Mouse (Mus musculus) embryonic facial prominence, embryonic 14.5 days (tissue): ENCODE results near the gene Galr3. TPM values are rescaled to one million over a fixed set of nuclear protein-coding genes. Genes with fewer than 3 reads are reported as not detected.

Experiments used
- ATAC-seq: fragments of 200-750 bp; cut with Nextera tagmentation; 2 replicates; pipeline ENCODE4 v1.8.0; 2017; ENCODE audit warnings: low read depth, moderate number of reproducible peaks, moderate TSS enrichment
- DNase-seq: peaks from one replicate; pipeline ENCODE4 v3.0.0-alpha.2; 2015; ENCODE audit warnings: low spot score
- H3K27ac ChIP-seq: fragments of 300-500 bp; sonication (generic); replicated peaks from 2 replicates; pipeline ENCODE4 v1.5.1; 2014; ENCODE audit warnings: low read depth, mild to moderate bottlenecking, low read length, moderate library complexity
- H3K27me3 ChIP-seq: fragments of 300-500 bp; sonication (generic); replicated peaks from 2 replicates; pipeline ENCODE4 v1.6.1; 2014; ENCODE audit warnings: low read length; ENCODE audit not compliant: control insufficient read depth, insufficient read depth
- H3K36me3 ChIP-seq: fragments of 300-500 bp; sonication (generic); 2 replicates; pipeline ENCODE4 v1.6.1; 2014; ENCODE audit warnings: low read length, mixed read lengths; ENCODE audit not compliant: control insufficient read depth, insufficient read depth
- H3K4me1 ChIP-seq: fragments of 300-500 bp; sonication (generic); 2 replicates; pipeline ENCODE4 v1.6.1; 2014; ENCODE audit warnings: antibody characterized with exemption, low read length; ENCODE audit not compliant: control insufficient read depth, insufficient read depth
- H3K4me2 ChIP-seq: fragments of 300-500 bp; sonication (generic); 2 replicates; pipeline ENCODE4 v1.6.1; 2014; ENCODE audit warnings: low read depth, mild to moderate bottlenecking, low read length, moderate library complexity, mixed read lengths
- H3K4me3 ChIP-seq: fragments of 300-500 bp; sonication (generic); 2 replicates; pipeline ENCODE4 v1.5.1; 2014; ENCODE audit warnings: low read depth, mild to moderate bottlenecking, low read length
- H3K9ac ChIP-seq: fragments of 300-500 bp; sonication (generic); 2 replicates; pipeline ENCODE4 v1.6.1; 2014; ENCODE audit warnings: low read depth, mild to moderate bottlenecking, low read length, moderate library complexity, mixed read lengths
- H3K9me3 ChIP-seq: fragments of 300-500 bp; sonication (generic); 2 replicates; pipeline ENCODE4 v1.6.1; 2016; ENCODE audit warnings: low read length; ENCODE audit not compliant: control insufficient read depth
- WGBS: fragments of 180-500 bp; shearing (Covaris S2); extraction: QIAGEN DNeasy Blood & Tissue Kit; methylation state at CpG from one replicate; pipeline ENCODE4 v1.1.7; 2014; 5-methylcytosine and 5-hydroxymethylcytosine counted together
- polyA plus RNA-seq: library from polyadenylated mRNA; unstranded; fragments of >200 nt; fragmentation: Nextera tagmentation; extraction: Ambion mirVana; gene quantifications from 2 replicates; pipeline ENCODE4 v1.2.1, GENCODE M21; 2014

The Galr3 gene
- not detected in 2 replicates for polyA plus RNA-seq

DNA sequence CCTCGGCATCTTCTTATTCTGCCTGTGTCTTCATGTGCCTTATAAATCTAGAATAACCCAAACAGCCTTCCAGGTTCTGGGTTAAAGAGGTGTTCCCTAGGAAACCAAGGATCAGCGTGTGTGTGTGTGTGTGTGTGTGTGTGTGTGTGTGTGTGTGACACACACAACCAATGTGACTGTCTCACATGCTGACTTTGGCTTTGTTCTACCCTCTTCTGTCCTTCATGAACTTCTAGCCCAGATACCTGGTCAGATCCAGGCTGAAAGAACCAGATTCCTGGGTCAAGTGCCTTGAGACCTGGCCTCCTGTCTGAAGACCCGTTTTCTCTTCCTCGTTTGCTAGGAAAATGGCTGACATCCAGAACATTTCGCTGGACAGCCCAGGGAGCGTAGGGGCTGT, at the start of gene Galr3:
TSS of gene Galr3 (plus strand) at position 301 of the 400 bp plus-strand sequence.
- peaks cover 10% of the 10 kb centered on the region for H3K36me3 ChIP-seq
- ATAC-seq (no peak), DNase-seq (no peak)
- H3K9ac ChIP-seq, result peak within 1 kb of the TSS; percentile 62
- peaks cover 38% of the 10 kb centered on the region for H3K27me3 ChIP-seq
- H3K9me3 ChIP-seq, result no peaks in the 10 kb centered on the region
- H3K4me3 ChIP-seq, result peak within 1 kb of the TSS; percentile 56
- H3K4me1 ChIP-seq, result peaks cover 11% of the 10 kb centered on the region; the same call in 1 of the 2 replicates
- 76% methylated on average over 6 of the region's 6 CpGs for WGBS
- H3K27ac ChIP-seq, result no peak within 1 kb of the TSS
- H3K4me2 ChIP-seq, result peak within 1 kb of the TSS; percentile 98

DNA sequence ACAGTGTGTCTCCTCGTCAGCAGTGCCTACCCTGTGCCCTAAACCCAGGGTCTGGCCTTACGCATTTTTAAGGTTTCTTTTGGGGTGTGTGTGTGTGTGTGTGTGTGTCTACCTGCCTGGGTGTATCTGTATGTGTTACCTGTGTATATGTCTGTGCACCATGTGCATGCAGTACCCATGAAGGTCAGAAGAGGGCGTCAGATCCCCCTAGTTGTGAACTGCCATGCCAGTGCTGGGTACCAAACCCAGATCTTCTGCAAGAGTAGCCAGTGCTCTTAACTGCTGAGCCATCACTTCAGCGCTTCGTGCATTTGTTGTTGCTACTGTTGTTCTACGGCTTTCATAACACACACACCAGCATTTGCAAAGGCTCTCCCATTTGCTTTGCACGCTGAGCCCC, 49.5 kb upstream of the Galr3 start:
- Histone ChIP-seq H3K36me3 (peaks cover 84% of the 10 kb centered on the region), H3K27me3 (no peaks in the 10 kb centered on the region), H3K4me3 (no peak overlapping the region), H3K9me3 (no peaks in the 10 kb centered on the region), H3K9ac (no peak overlapping the region), H3K27ac (no peak overlapping the region), H3K4me2 (no peak overlapping the region), H3K4me1 (peaks cover 12% of the 10 kb centered on the region)
- 90% methylated on average over 7 of the region's 7 CpGs for WGBS
- ATAC-seq, result no peak
- DNase-seq, result no peak

DNA sequence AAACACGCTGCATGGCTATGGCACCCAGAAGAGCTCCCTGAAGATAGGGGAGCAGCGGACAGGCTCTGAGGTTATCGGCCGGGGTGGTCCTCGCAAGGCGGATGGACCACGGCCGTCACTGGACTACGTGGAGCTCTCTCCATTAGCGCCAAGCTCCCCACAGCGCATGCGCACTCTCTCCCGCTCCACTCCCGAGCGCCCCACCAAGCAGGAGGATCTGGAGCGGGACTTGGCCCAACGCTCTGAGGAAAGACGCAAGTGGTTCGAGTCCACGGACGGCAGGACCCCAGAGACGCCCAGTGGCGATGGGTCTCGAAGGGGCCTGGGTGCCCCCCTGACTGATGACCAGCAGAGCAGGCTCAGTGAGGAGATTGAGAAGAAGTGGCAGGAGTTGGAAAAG, 48.8 kb upstream of the Galr3 start:
- no peaks in the 10 kb centered on the region for H3K9me3 ChIP-seq
- H3K27ac ChIP-seq, result no peak overlapping the region
- H3K9ac ChIP-seq, result no peak overlapping the region
- H3K36me3 ChIP-seq, result peaks cover 90% of the 10 kb centered on the region
- WGBS, result 93% methylated on average over 24 of the region's 24 CpGs
- H3K27me3 ChIP-seq, result no peaks in the 10 kb centered on the region
- H3K4me2 ChIP-seq, result no peak overlapping the region
- no peak for DNase-seq
- H3K4me1 ChIP-seq, result peaks cover 8% of the 10 kb centered on the region
- no peak for ATAC-seq
- no peak overlapping the region for H3K4me3 ChIP-seq

DNA sequence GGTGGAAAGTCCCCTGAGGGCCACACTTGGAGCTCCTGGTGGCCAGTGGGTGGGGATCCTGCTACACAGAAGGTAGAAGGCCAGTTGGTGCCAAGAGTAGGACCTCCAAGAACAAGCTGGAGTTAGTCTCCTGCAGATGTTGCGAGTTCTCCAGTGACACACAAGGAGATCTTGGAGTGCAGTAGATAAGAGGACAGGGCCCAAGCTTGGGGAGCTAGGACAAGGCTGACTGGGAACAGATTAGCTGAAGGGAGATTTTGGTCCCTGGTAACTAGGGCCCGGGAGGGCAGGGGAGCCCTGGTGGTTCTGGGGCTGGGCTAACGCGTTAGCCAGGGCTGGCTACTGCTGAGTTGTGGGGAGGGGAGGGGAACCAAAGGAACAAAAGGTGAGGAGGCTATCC, 45.8 kb upstream of the Galr3 start:
- peaks cover 91% of the 10 kb centered on the region for H3K36me3 ChIP-seq
- 93% methylated on average over 4 of the region's 4 CpGs for WGBS
- no peak for ATAC-seq

DNA sequence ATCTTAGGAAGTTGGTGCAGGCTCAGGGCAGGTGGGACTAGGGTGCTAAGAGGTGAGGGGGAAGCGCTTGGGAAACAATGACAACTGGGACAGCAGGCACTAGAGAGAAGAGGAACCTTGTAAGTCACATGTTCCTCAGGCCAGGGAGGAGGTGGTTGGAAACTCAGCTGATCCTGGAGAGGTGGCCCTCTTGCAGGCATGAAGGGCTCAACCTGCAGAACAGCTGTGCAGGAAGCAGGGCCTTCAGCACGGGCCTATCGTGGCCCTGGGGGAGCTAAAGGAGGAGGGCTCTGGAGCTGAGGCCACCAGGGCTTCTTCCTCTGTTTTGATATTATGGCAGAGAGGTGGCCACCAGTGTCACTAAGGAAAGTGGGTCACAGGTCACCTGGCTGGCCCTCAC, 45.0 kb upstream of the Galr3 start:
- Histone ChIP-seq H3K27ac (no peak overlapping the region), H3K27me3 (no peaks in the 10 kb centered on the region), H3K36me3 (peaks cover 91% of the 10 kb centered on the region), H3K4me3 (no peak overlapping the region), H3K4me1 (no peaks in the 10 kb centered on the region), H3K9me3 (no peaks in the 10 kb centered on the region), H3K9ac (no peak overlapping the region), H3K4me2 (no peak overlapping the region)
- WGBS, result 74% methylated on average over 3 of the region's 3 CpGs
- ATAC-seq (no peak), DNase-seq (no peak)

More for the DNA sequence above, 45.8 kb upstream of the Galr3 start:
- Histone ChIP-seq H3K4me2 (no peak overlapping the region), H3K4me1 (no peaks in the 10 kb centered on the region), H3K9ac (no peak overlapping the region), H3K9me3 (no peaks in the 10 kb centered on the region), H3K27ac (no peak overlapping the region), H3K27me3 (no peaks in the 10 kb centered on the region), H3K4me3 (no peak overlapping the region)
- no peak for DNase-seq

DNA sequence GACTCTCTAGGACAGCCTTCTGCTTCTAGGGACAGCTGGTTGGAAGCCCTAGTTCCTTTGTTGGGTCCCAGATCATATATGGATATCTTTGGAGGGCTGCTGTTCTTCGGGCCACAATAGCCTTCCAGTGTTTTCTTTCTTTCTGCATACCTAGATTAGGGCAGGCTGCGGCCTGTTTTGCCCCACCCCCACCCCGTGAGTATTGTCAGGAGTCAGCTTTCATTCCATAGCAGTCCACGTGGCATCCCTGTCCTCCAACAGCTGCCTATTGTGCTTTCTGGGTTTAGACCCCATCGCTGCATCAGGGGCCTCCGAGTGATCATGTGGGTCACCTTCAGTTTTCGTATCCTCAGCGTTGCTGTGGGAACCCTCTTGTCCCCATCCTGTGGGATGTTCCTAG, 43.3 kb upstream of the Galr3 start:
- WGBS, result 54% methylated on average over 8 of the region's 8 CpGs
- ATAC-seq (peak; percentile 48; the same call in 1 of the 2 replicates), DNase-seq (peak; percentile 67)
- Histone ChIP-seq H3K9me3 (no peaks in the 10 kb centered on the region), H3K27ac (peak overlapping the region; percentile 61), H3K36me3 (peaks cover 91% of the 10 kb centered on the region), H3K27me3 (no peaks in the 10 kb centered on the region), H3K9ac (0 out of 2 replicates have a peak overlapping the region, but pooled peaks have one; percentile 5), H3K4me1 (no peaks in the 10 kb centered on the region), H3K4me3 (no peak overlapping the region), H3K4me2 (no peak overlapping the region)

DNA sequence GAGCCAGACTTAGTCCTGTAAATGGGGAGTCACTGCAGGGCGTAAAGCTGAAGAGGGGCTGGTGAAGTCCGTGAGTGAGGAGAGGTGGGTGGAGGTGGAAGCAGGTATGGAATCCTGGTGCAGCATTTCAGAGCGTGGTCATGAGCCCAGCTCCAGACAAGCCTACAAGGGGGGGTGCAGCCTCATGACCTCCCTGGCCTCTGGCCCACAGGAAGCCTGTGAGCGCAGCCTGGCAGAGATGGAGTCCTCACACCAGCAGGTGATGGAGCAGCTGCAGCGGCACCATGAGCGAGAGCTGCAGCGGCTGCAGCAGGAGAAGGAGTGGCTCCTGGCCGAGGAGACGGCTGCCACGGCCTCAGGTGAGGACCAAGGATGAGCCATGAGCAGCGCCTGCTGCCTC, 42.1 kb upstream of the Galr3 start:
- Histone ChIP-seq H3K27me3 (no peaks in the 10 kb centered on the region), H3K4me3 (no peak overlapping the region), H3K36me3 (peaks cover 91% of the 10 kb centered on the region), H3K9ac (no peak overlapping the region), H3K27ac (no peak overlapping the region), H3K4me1 (no peaks in the 10 kb centered on the region), H3K4me2 (no peak overlapping the region), H3K9me3 (no peaks in the 10 kb centered on the region)
- DNase-seq, result no peak
- no peak for ATAC-seq
- WGBS, result 78% methylated on average over 11 of the region's 11 CpGs

DNA sequence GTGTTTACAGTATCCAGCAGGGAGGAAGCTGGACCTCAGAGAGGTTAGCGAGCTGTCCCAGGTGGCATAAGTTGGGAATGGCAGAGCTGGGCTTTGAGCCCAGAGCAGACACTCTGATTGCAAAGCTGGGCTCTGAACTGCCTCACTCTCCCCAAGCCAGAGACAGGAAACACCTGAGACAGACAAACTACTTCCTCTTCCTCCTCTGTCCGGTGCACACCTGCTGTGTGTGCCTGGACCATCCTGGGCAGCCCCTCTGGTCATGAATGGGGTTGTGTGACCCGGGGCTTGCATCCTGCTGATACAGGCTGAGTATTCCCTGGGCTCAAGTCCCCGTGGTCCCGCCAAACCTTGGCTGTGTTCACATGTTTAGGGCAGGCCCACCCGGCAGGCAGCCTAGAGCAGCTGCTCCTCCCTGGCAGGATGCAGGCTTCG, 41.3 kb upstream of the Galr3 start:
- Histone ChIP-seq H3K27me3 (no peaks in the 10 kb centered on the region), H3K27ac (no peak overlapping the region), H3K4me1 (no peaks in the 10 kb centered on the region), H3K4me2 (no peak overlapping the region), H3K9ac (no peak overlapping the region), H3K9me3 (no peaks in the 10 kb centered on the region), H3K4me3 (no peak overlapping the region), H3K36me3 (peaks cover 91% of the 10 kb centered on the region)
- 74% methylated on average over 7 of the region's 7 CpGs for WGBS
- no peak for ATAC-seq
- DNase-seq, result no peak

DNA sequence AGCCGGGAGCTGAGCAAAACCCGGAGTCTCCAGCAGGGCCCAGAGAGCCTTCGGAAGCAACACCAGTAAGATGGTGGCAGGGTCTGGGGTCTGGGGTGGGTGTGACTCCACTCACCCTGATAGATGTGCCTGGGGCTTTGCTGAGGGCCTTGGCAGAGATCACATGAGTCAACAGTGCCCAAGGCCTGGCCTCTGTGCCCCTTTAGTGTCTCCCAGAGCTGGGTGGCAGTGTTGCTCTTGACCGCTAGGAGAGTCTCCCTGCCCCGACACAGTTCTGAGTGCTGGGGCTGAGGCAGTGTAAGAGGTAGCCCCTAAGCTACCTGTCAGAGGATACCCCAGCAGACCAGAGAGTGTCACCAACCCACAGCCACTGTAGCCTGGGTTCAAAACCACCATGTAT, 40.1 kb upstream of the Galr3 start:
- H3K27me3 ChIP-seq, result no peaks in the 10 kb centered on the region
- H3K4me2 ChIP-seq, result no peak overlapping the region
- H3K4me1 ChIP-seq, result no peaks in the 10 kb centered on the region
- no peak overlapping the region for H3K4me3 ChIP-seq
- no peak overlapping the region for H3K27ac ChIP-seq
- no peak for DNase-seq
- no peaks in the 10 kb centered on the region for H3K9me3 ChIP-seq
- no peak for ATAC-seq
- H3K9ac ChIP-seq, result no peak overlapping the region
- H3K36me3 ChIP-seq, result peaks cover 90% of the 10 kb centered on the region
- 88% methylated on average over 3 of the region's 5 CpGs for WGBS
